ENCODE assay signal across 10 mouse cellular contexts in the genomic region with DNA sequence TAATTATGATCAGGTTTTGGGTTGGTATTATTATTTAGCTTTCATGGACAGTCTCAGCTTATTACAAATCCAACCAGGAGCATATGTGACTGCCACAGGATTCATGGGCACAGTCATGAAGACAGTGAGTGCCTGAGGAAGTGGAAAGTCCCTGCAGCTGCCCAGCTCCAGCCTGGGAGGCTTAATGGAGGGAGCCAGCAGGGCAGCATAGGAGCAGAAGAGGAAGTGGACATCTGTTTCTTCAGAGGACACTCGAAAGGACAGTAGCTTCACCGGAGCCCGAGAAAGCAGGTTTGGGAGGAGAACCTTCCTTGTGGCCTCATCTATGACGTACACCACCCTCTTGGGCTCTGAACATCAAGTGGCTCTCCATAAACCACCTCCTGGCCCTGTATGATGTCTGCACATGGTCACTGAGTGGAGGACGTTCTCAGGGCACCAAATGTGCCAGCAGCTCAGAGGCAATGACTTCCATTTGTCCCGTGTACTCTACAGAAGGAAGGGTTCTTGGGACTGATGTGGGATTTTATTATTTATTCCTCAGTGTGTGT. TPM values are rescaled to one million over a fixed set of nuclear protein-coding genes. Genes with fewer than 3 reads are reported as not detected.
DNase-seq lines count a peak whose midpoint lies in the region; ATAC-seq and TF ChIP-seq lines count a peak whose summit lies in the region.
"Had no signal": no experiment of that assay in that cellular context is flagged by ENCODE, and none has a peak within 500 bp of the region (broad histone marks: within the 10 kb centered on the region; RNA-seq: fewer than 3 reads in every experiment).

No protein-coding gene starts in this region.

- peaks cover 3% of the 10 kb centered on the region; the same call in 1 of the 2 replicates for H3K9me3 ChIP-seq in forebrain, embryonic 13.5 days (replicated peaks)
- no peaks in the 10 kb centered on the region for H3K9me3 ChIP-seq in forebrain, embryonic 16.5 days (ENCODE audit: control insufficient read depth, low read length)
- 0 out of 2 replicates have a peak, but pooled peaks cover 2% of the 10 kb centered on the region for H3K9me3 ChIP-seq in lung, embryonic 16.5 days (ENCODE audit: control insufficient read depth, low read length)
- H3K9me3 ChIP-seq in heart, embryonic 15.5 days (replicated peaks) = no peaks in the 10 kb centered on the region

- H3K9ac ChIP-seq in forebrain, embryonic 13.5 days = no peak overlapping the region
- no peak overlapping the region for H3K9ac ChIP-seq in forebrain, embryonic 16.5 days (replicated peaks; ENCODE audit: low read depth, low read length)
- no peak overlapping the region for H3K9ac ChIP-seq in lung, embryonic 16.5 days (ENCODE audit: low read length)
- H3K9ac ChIP-seq in heart, embryonic 15.5 days = no peak overlapping the region

- 83% methylated on average over 6 of the region's 6 CpGs for WGBS in forebrain, embryonic 13.5 days
- 83% methylated on average over 6 of the region's 6 CpGs for WGBS in forebrain, embryonic 16.5 days
- 67% methylated on average over 6 of the region's 6 CpGs for WGBS in lung, embryonic 16.5 days
- 72% methylated on average over 6 of the region's 6 CpGs for WGBS in heart, embryonic 15.5 days
- WGBS in olfactory bulb, adult 2 months = 87% methylated on average over 6 of the region's 6 CpGs

- no peaks in the 10 kb centered on the region for H3K36me3 ChIP-seq in forebrain, embryonic 13.5 days (ENCODE audit: poor library complexity, severe bottlenecking)
- H3K36me3 ChIP-seq in forebrain, embryonic 16.5 days (ENCODE audit: control insufficient read depth, insufficient read depth) = no peaks in the 10 kb centered on the region
- H3K36me3 ChIP-seq in lung, embryonic 16.5 days (ENCODE audit: control insufficient read depth, insufficient read depth, low read length) = no peaks in the 10 kb centered on the region
- H3K36me3 ChIP-seq in heart, embryonic 15.5 days = no peaks in the 10 kb centered on the region
- H3K36me3 ChIP-seq: G1E had no signal

- H3K4me1 ChIP-seq in forebrain, embryonic 13.5 days = peaks cover 37% of the 10 kb centered on the region
- peaks cover 21% of the 10 kb centered on the region for H3K4me1 ChIP-seq in forebrain, embryonic 16.5 days (replicated peaks; ENCODE audit: control insufficient read depth, insufficient read depth, low read length)
- H3K4me1 ChIP-seq in lung, embryonic 16.5 days (replicated peaks; ENCODE audit: control insufficient read depth, insufficient read depth, low read length) = peaks cover 22% of the 10 kb centered on the region
- H3K4me1 ChIP-seq in heart, embryonic 15.5 days (replicated peaks) = peaks cover 47% of the 10 kb centered on the region
- H3K4me1 ChIP-seq in olfactory bulb, adult 2 months (ENCODE audit: control insufficient read depth, insufficient read depth, low read length) = peaks cover 16% of the 10 kb centered on the region

- H3K27ac ChIP-seq in forebrain, embryonic 13.5 days = 0 out of 2 replicates have a peak overlapping the region, but pooled peaks have one; percentile 76
- H3K27ac ChIP-seq in forebrain, embryonic 16.5 days (ENCODE audit: low read length) = no peak overlapping the region
- H3K27ac ChIP-seq in lung, embryonic 16.5 days (ENCODE audit: low read length) = peak overlapping the region; percentile 95; the same call in 1 of the 2 replicates
- peak overlapping the region; percentile 98 for H3K27ac ChIP-seq in heart, embryonic 15.5 days
- peak overlapping the region; percentile 18; the same call in 1 of the 2 replicates for H3K27ac ChIP-seq in olfactory bulb, adult 2 months (ENCODE audit: insufficient read depth, low read depth, low read length)

- no peak for DNase-seq in lung, postnatal 25 days (ENCODE audit: low spot score)
- DNase-seq in cerebellum, adult 11 months = no peak
- no peak for DNase-seq in kidney, postnatal 36 days
- DNase-seq: kidney, postnatal 10 days had no signal

- TF ChIP-seq CTCF in olfactory bulb, adult 2 months (IDR thresholded peaks at IDR 0.05; ENCODE audit: insufficient read depth, low read depth, low read length) = no peak

- no peak for TF ChIP-seq POLR2A in olfactory bulb, adult 2 months (IDR thresholded peaks at IDR 0.05; ENCODE audit: insufficient read depth, low read depth, low read length)

- no peak overlapping the region for H3K4me3 ChIP-seq in forebrain, embryonic 13.5 days
- H3K4me3 ChIP-seq in forebrain, embryonic 16.5 days (replicated peaks; ENCODE audit: low read length) = no peak overlapping the region
- no peak overlapping the region for H3K4me3 ChIP-seq in lung, embryonic 16.5 days (ENCODE audit: low read length)
- H3K4me3 ChIP-seq in heart, embryonic 15.5 days = no peak overlapping the region
- H3K4me3 ChIP-seq in olfactory bulb, adult 2 months (ENCODE audit: insufficient read depth, low read depth, low read length) = no peak overlapping the region

- H3K4me2 ChIP-seq in forebrain, embryonic 13.5 days = no peak overlapping the region
- H3K4me2 ChIP-seq in forebrain, embryonic 16.5 days (ENCODE audit: low read length) = no peak overlapping the region
- no peak overlapping the region for H3K4me2 ChIP-seq in lung, embryonic 16.5 days (ENCODE audit: low read depth, low read length)
- H3K4me2 ChIP-seq in heart, embryonic 15.5 days = peak overlapping the region; percentile 46

- ATAC-seq in forebrain, embryonic 13.5 days = no peak
- ATAC-seq in forebrain, embryonic 16.5 days = no peak
- ATAC-seq in lung, embryonic 16.5 days (ENCODE audit: low read depth) = no peak
- ATAC-seq in heart, embryonic 15.5 days (replicated peaks; ENCODE audit: insufficient number of reproducible peaks, insufficient read depth, low FRiP score, low read depth) = no peak

- no peaks in the 10 kb centered on the region for H3K27me3 ChIP-seq in forebrain, embryonic 13.5 days
- no peaks in the 10 kb centered on the region for H3K27me3 ChIP-seq in forebrain, embryonic 16.5 days (replicated peaks; ENCODE audit: control insufficient read depth, insufficient read depth, low read length)
- no peaks in the 10 kb centered on the region for H3K27me3 ChIP-seq in lung, embryonic 16.5 days (ENCODE audit: control insufficient read depth, insufficient read depth, low read depth, low read length)
- no peaks in the 10 kb centered on the region for H3K27me3 ChIP-seq in heart, embryonic 15.5 days

RNA-seq across cellular contexts. Expression of gene Irf2bp2, which starts 28.5 kb away (rescaled TPM):
- polyA plus RNA-seq in forebrain, embryonic 13.5 days (2015; fragmentation: Nextera tagmentation; extraction: Ambion mirVana) = 8.1 and 8.3 TPM in 2 replicates
- 10.1 and 10.7 TPM in 2 replicates for polyA plus RNA-seq in forebrain, embryonic 16.5 days (2015; fragmentation: Nextera tagmentation; extraction: Ambion mirVana)
- 11.7 and 12.8 TPM in 2 replicates for polyA plus RNA-seq in lung, embryonic 16.5 days (2015; fragmentation: Nextera tagmentation; extraction: Ambion mirVana)
- 10.3 and 10.4 TPM in 2 replicates for polyA plus RNA-seq in heart, embryonic 15.5 days (2015; fragmentation: Nextera tagmentation; extraction: Ambion mirVana)
- polyA plus RNA-seq in olfactory bulb, adult 2 months (2012; ENCODE audit: insufficient read depth, insufficient read length, low replicate concordance, missing spikeins) = not detected in 2 replicates
